Mouse (Mus musculus) myocyte (in vitro differentiated cells): ENCODE results near the gene Ttc32. TPM values are rescaled to one million over a fixed set of nuclear protein-coding genes. Genes with fewer than 3 reads are reported as not detected.

Source experiments
- H3K27me3 ChIP-seq: one replicate; pipeline ENCODE4 v1.6.1; 2011; ENCODE audit not compliant: control insufficient read depth, insufficient read depth, insufficient read length
- H3K36me3 ChIP-seq: one replicate; pipeline ENCODE4 v1.6.1; 2011; ENCODE audit not compliant: control insufficient read depth, insufficient read depth
- H3K4me2 ChIP-seq: one replicate; pipeline ENCODE4 v1.6.1; 2011; ENCODE audit warnings: low read depth, control low read depth
- H3K4me3 ChIP-seq: one replicate; pipeline ENCODE4 v1.5.1; 2011; ENCODE audit warnings: mild to moderate bottlenecking, control low read depth, moderate library complexity
- H3K79me2 ChIP-seq: one replicate; pipeline ENCODE4 v1.6.1; 2011; ENCODE audit not compliant: control insufficient read depth, insufficient read depth
- H3ac ChIP-seq: one replicate; pipeline ENCODE4 v1.6.1; 2011; ENCODE audit not compliant: control insufficient read depth, insufficient read length
- CEBPB ChIP-seq: IDR thresholded peaks from 2 replicates; pipeline ENCODE4 v1.6.1; 2011; ENCODE audit warnings: mild to moderate bottlenecking, moderate library complexity; ENCODE audit not compliant: poor library complexity, insufficient read depth, severe bottlenecking
- E2F4 ChIP-seq: IDR thresholded peaks from one replicate; pipeline ENCODE4 v1.6.1; 2011; ENCODE audit warnings: mild to moderate bottlenecking, control low read depth, moderate library complexity; ENCODE audit not compliant: insufficient read depth
- MAX ChIP-seq: IDR thresholded peaks from one replicate; pipeline ENCODE4 v1.6.1; 2011; ENCODE audit warnings: low read depth, mild to moderate bottlenecking, control low read depth
- MYOD1 ChIP-seq, 3 experiments: IDR thresholded peaks; one replicate each; pipeline ENCODE4 v1.6.1; 2011; ENCODE audit warnings: control low read depth in 2 of 3, low read depth in 2 of 3, mild to moderate bottlenecking in 2 of 3, moderate library complexity in 1 of 3; ENCODE audit not compliant: insufficient read length in 2 of 3, control insufficient read depth in 1 of 3
- MYOG ChIP-seq, 3 experiments: IDR thresholded peaks; one replicate each; pipeline ENCODE4 v1.6.1; 2011; ENCODE audit warnings: control low read depth in 2 of 3, low read depth in 2 of 3, mild to moderate bottlenecking in 2 of 3; ENCODE audit not compliant: insufficient read length in 2 of 3, control insufficient read depth in 1 of 3, insufficient read depth in 1 of 3
- POLR2A ChIP-seq: IDR thresholded peaks from one replicate; pipeline ENCODE4 v1.6.1; 2011; ENCODE audit warnings: low read depth, mild to moderate bottlenecking, control low read depth, moderate library complexity; ENCODE audit not compliant: insufficient read length
- POLR2AphosphoS2 ChIP-seq: IDR thresholded peaks from one replicate; pipeline ENCODE4 v1.6.1; 2011; ENCODE audit warnings: low read depth, control low read depth; ENCODE audit not compliant: insufficient read length
- REST ChIP-seq: IDR thresholded peaks from one replicate; pipeline ENCODE4 v1.6.1; 2011; ENCODE audit warnings: mild to moderate bottlenecking, control low read depth, moderate library complexity; ENCODE audit not compliant: insufficient read depth, insufficient read length
- SRF ChIP-seq: IDR thresholded peaks from one replicate; pipeline ENCODE4 v1.6.1; 2011; ENCODE audit warnings: low read depth; ENCODE audit not compliant: control insufficient read depth, insufficient read length
- TCF12 ChIP-seq: IDR thresholded peaks from one replicate; pipeline ENCODE4 v1.6.1; 2011; ENCODE audit warnings: mild to moderate bottlenecking, control low read depth; ENCODE audit not compliant: poor library complexity, insufficient read depth, severe bottlenecking
- TCF3 ChIP-seq: IDR thresholded peaks from one replicate; pipeline ENCODE4 v1.6.1; 2011; ENCODE audit warnings: low read depth, control low read depth; ENCODE audit not compliant: insufficient read length
- USF1 ChIP-seq: IDR thresholded peaks from one replicate; pipeline ENCODE4 v1.6.1; 2011; ENCODE audit warnings: low read depth, mild to moderate bottlenecking, control low read depth, moderate library complexity
- polyA plus RNA-seq: library from polyadenylated mRNA; unstranded; fragments of >200 nt; fragmentation: generic; extraction: Trizol; gene quantifications from one replicate; pipeline ENCODE4 v1.2.1, GENCODE M21; 2012; ENCODE audit warnings: missing spikeins

The Ttc32 gene
- polyA plus RNA-seq, 1 experiment, result 4.5 TPM

DNA sequence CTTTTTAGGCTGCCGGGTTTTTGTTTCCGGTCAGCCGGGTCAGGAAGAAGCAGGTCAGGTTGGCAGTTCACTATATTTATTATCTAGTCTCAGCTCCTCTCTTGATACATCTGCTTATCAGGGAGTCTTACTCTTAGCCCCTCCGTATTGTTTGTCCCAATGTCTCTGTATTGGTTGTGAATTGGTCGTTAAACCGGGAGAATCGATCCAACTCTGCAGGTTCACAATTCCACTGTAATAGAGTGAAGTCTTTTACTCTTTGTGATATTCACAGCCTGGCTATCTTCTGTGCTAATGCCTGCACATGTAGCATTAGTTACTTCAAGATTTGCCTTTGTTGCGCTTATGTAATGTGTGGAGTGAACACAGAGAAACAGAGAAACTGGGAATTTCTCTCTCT is 1.4 kb downstream of the Ttc32 start:
- Histone ChIP-seq H3K79me2 (no peaks in the 10 kb centered on the region), H3K4me3 (peak overlapping the region; percentile 53), H3K27me3 (no peaks in the 10 kb centered on the region), H3ac (no peak overlapping the region), H3K4me2 (peak overlapping the region; percentile 71), H3K36me3 (no peaks in the 10 kb centered on the region)
- TF ChIP-seq MYOD1 (IDR thresholded peaks at IDR 0.05; ENCODE audit: control insufficient read depth in 1 of 3, insufficient read length in 2 of 3, low read depth in 2 of 3), result no peak
- TF ChIP-seq TCF12, result no peak

DNA sequence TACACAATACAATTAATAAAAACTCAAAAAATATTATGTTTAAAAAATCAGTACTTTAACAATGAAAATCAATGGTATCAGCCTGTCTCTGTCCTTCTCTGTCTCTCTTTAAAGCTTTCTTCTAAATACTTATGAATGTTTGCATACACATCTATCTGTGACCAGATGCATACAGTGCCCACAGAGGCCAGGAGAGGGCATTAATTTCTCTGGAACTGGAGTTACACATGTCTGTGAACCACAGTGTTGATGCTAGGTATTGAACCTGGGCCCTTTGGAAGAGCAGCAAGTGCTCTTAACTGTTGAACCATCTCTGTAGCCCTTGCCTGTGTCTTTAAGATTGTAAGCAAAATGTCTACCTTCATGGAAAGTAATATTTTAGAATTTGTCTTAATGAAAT is 3.3 kb downstream of the Ttc32 start:
- Histone ChIP-seq H3ac (no peak overlapping the region), H3K27me3 (no peaks in the 10 kb centered on the region), H3K4me3 (no peak overlapping the region), H3K79me2 (no peaks in the 10 kb centered on the region), H3K4me2 (no peak overlapping the region), H3K36me3 (no peaks in the 10 kb centered on the region)
- TF ChIP-seq MYOG (IDR thresholded peaks at IDR 0.05; ENCODE audit: control insufficient read depth in 1 of 3, insufficient read depth in 1 of 3, insufficient read length in 2 of 3, low read depth in 2 of 3), result no peak

DNA sequence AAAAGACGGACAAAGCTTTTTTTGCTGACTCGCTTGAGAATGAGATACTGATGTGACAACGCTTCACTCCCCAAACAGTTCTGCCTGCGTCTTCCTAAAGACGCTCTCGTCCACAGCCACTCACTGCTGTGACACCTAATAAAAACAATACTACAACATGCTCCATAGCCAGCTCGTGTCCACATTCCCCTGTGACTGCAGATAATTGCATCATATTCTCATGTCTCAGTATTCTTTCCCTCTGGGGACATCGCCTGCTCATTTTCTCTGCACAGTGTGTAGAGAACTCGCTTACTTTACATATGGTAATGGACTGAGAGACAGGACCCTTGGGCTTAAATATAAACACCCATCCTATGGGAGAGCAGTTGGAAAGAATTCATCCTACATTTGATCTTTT is 6.6 kb downstream of the Ttc32 start:
- H3K79me2 ChIP-seq, result no peaks in the 10 kb centered on the region
- H3K27me3 ChIP-seq, result no peaks in the 10 kb centered on the region
- no peak overlapping the region for H3K4me2 ChIP-seq
- H3K36me3 ChIP-seq, result no peaks in the 10 kb centered on the region
- TF ChIP-seq CEBPB, result 0 out of 2 replicates have a peak, but pooled peaks have one; percentile 39
- no peak for TF ChIP-seq POLR2AphosphoS2
- H3K4me3 ChIP-seq, result no peak overlapping the region
- H3ac ChIP-seq, result no peak overlapping the region

DNA sequence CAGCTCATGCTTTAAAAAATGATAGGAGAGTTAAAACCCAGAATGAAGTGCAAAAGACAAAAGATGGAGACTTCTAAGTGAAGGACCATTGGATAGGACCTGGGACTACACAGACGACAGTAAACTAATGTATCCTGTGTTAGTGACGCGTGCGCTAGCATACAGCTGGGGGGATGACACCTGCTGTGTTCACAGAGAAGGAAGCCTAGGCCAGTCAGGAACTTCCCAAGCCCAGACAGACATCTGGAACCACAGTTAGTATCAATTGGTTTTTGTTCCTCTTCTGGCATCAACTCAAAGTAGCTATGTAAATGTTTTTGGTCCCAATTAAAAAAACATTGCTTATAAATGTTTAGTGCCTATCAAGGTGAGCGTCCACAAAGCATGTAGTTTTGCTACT is 10.4 kb downstream of the Ttc32 start:
- H3K79me2 ChIP-seq, result no peaks in the 10 kb centered on the region
- TF ChIP-seq TCF3 (no peak), USF1 (no peak), TCF12 (no peak), POLR2A (no peak), MYOD1 (IDR thresholded peaks at IDR 0.05; ENCODE audit: control insufficient read depth in 1 of 3, insufficient read length in 2 of 3, low read depth in 2 of 3) (no peak), REST (no peak)

DNA sequence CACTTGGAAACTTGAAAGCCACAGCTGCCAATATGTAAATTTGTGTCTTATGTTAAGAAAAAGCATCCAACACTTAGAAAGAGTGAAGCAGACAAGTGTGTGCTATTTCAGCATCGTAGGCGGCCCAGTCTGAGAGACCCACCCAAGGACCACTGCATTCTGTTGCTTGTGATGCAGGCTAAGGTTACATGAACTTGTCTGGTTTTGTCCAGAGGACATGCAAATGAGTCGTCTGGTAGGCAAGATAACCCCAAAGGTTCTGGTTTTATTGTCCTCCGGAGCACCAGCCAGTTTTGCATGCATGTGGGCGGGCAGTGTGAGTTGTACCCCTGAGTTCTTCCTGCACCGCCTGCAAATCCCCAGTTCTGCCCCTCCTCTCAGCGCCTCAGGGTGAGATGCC is 10.9 kb downstream of the Ttc32 start:
- no peak overlapping the region for H3K4me3 ChIP-seq
- H3K4me2 ChIP-seq, result no peak overlapping the region
- no peaks in the 10 kb centered on the region for H3K79me2 ChIP-seq
- TF ChIP-seq TCF3, result no peak
- TF ChIP-seq POLR2AphosphoS2, result no peak
- TF ChIP-seq CEBPB, result no peak
- TF ChIP-seq MYOG (IDR thresholded peaks at IDR 0.05; ENCODE audit: control insufficient read depth in 1 of 3, insufficient read depth in 1 of 3, insufficient read length in 2 of 3, low read depth in 2 of 3), result no peak
- TF ChIP-seq MYOD1 (IDR thresholded peaks at IDR 0.05; ENCODE audit: control insufficient read depth in 1 of 3, insufficient read length in 2 of 3, low read depth in 2 of 3), result no peak
- TF ChIP-seq TCF12, result no peak
- no peak for TF ChIP-seq SRF
- TF ChIP-seq USF1, result no peak
- TF ChIP-seq POLR2A, result no peak
- no peak for TF ChIP-seq MAX
- TF ChIP-seq REST, result no peak
- TF ChIP-seq E2F4, result no peak
- H3K36me3 ChIP-seq, result no peaks in the 10 kb centered on the region
- H3K27me3 ChIP-seq, result no peaks in the 10 kb centered on the region
- no peak overlapping the region for H3ac ChIP-seq

More for the DNA sequence above, 10.4 kb downstream of the Ttc32 start:
- no peaks in the 10 kb centered on the region for H3K27me3 ChIP-seq
- H3K36me3 ChIP-seq, result no peaks in the 10 kb centered on the region
- no peak overlapping the region for H3K4me3 ChIP-seq
- no peak overlapping the region for H3ac ChIP-seq
- no peak overlapping the region for H3K4me2 ChIP-seq

DNA sequence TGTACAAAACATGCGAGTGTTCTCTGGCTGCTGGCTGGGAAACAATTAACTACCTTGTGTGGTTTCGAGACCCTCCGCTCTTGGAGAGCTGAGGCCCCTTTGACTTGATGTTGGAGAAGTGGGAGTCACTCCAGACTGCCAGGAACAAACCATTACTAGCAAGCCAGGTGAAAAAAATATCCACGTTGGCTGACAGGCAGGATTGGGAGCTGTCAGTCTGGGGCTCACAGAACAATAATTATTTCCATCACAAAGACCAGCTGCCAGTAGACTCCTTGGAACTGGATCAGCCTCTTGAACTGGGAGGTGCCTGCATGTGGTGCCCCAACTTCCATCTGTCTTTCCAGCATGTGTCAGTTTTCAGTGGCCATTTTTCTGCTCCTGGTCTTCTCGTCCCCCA is 12.5 kb downstream of the Ttc32 start:
- H3K79me2 ChIP-seq, result no peaks in the 10 kb centered on the region
- no peak overlapping the region for H3K4me3 ChIP-seq
- no peaks in the 10 kb centered on the region for H3K27me3 ChIP-seq
- TF ChIP-seq TCF12 (no peak), MYOG (IDR thresholded peaks at IDR 0.05; ENCODE audit: control insufficient read depth in 1 of 3, insufficient read depth in 1 of 3, insufficient read length in 2 of 3, low read depth in 2 of 3) (no peak), TCF3 (no peak), REST (no peak), E2F4 (no peak), POLR2A (no peak), SRF (no peak), MYOD1 (IDR thresholded peaks at IDR 0.05; ENCODE audit: control insufficient read depth in 1 of 3, insufficient read length in 2 of 3, low read depth in 2 of 3) (no peak), CEBPB (no peak), MAX (no peak), USF1 (no peak)
- H3K4me2 ChIP-seq, result no peak overlapping the region
- H3ac ChIP-seq, result no peak overlapping the region
- H3K36me3 ChIP-seq, result no peaks in the 10 kb centered on the region
